Mouse (Mus musculus) mesoderm, embryonic 11.5 days (tissue): ENCODE measurements at regions not wholly inside any gene's neighbourhood (a gene's known extent, or its start where the extent isn't known, plus 50 kb on each side); places are given as distances from the start of the nearest gene placed in this dataset.
A peak's percentile ranks its signal among the peaks of the same experiment; 100 is the strongest.

Experiments used
- DNase-seq: peaks from one replicate; pipeline ENCODE4 v3.0.0-alpha.2; 2012; ENCODE audit warnings: low read depth, low spot score

GRCm38 (mm10) chr13:97616919-97617318 is 143.5 kb downstream of the Gm10260 start:
- DNase-seq, result no peak

GRCm38 (mm10) chr13:97607221-97607723 is 153.2 kb downstream of the Gm10260 start:
- DNase-seq, result peak; percentile 55

GRCm38 (mm10) chr13:97604451-97604850 is 156.0 kb downstream of the Gm10260 start:
- no peak for DNase-seq

GRCm38 (mm10) chr13:97601135-97601730 is 159.2 kb downstream of the Gm10260 start:
- no peak for DNase-seq

GRCm38 (mm10) chr13:97600136-97600535 is 160.3 kb downstream of the Gm10260 start:
- no peak for DNase-seq

- DNase-seq, result peak; percentile 64
Observed at GRCm38 (mm10) chr13:97598507-97599431, 161.7 kb downstream of the Gm10260 start.

GRCm38 (mm10) chr13:97594851-97595250 is 165.6 kb downstream of the Gm10260 start:
- DNase-seq, result no peak

GRCm38 (mm10) chr13:97589626-97590025 is 170.8 kb downstream of the Gm10260 start:
- DNase-seq, result no peak

GRCm38 (mm10) chr13:97588085-97588484 is 172.3 kb downstream of the Gm10260 start:
- DNase-seq, result no peak

- DNase-seq, result no peak
Observed at GRCm38 (mm10) chr13:97587088-97587487, 173.3 kb downstream of the Gm10260 start.

- DNase-seq, result no peak
Observed at GRCm38 (mm10) chr13:97584045-97584444, 176.4 kb downstream of the Gm10260 start.

GRCm38 (mm10) chr13:97581380-97581779 is 179.1 kb downstream of the Gm10260 start:
- no peak for DNase-seq

GRCm38 (mm10) chr13:97580241-97580874 is 180.1 kb downstream of the Gm10260 start:
- peak; percentile 37 for DNase-seq

GRCm38 (mm10) chr13:97578595-97578994 is 181.8 kb downstream of the Gm10260 start:
- DNase-seq, result no peak

- peak; percentile 34 for DNase-seq
Observed at GRCm38 (mm10) chr13:97577081-97577785, 183.2 kb downstream of the Gm10260 start.

GRCm38 (mm10) chr13:97573601-97574000 is 186.8 kb downstream of the Gm10260 start:
- DNase-seq, result peak; percentile 26

- peak; percentile 36 for DNase-seq
Observed at GRCm38 (mm10) chr13:97572352-97572751, 188.1 kb downstream of the Gm10260 start.

GRCm38 (mm10) chr13:97570009-97570408 is 190.4 kb downstream of the Gm10260 start:
- no peak for DNase-seq

- DNase-seq, result no peak
Observed at GRCm38 (mm10) chr13:97567632-97568031, 192.8 kb downstream of the Gm10260 start.

- DNase-seq, result no peak
Observed at GRCm38 (mm10) chr13:97566071-97566470, 194.4 kb downstream of the Gm10260 start.

GRCm38 (mm10) chr13:97562241-97562640 is 198.2 kb downstream of the Gm10260 start:
- DNase-seq, result no peak
